Mouse (Mus musculus): Measurements from ENCODE around the gene Rwdd2a.
"Not testable (repeated sequence)": the region's sequence is repeated elsewhere in the genome, so short reads cannot be mapped to it uniquely, and the experiment has no call there.

Rwdd2a gene

GRCm38 (mm10) chr9:86592676-86593668, 21.2 kb downstream of the Rwdd2a start:
- no peak for DNase-seq (ENCODE audit: extremely low read depth, low read depth)

GRCm38 (mm10) chr9:86594357-86594767, 22.6 kb downstream of the Rwdd2a start:
- not testable (repeated sequence) for DNase-seq (ENCODE audit: extremely low read depth, low read depth)

- DNase-seq (ENCODE audit: extremely low read depth, low read depth) = not testable (repeated sequence)
These were observed 25.2 kb downstream of the Rwdd2a start for GRCm38 (mm10) chr9:86596983-86597382.

GRCm38 (mm10) chr9:86599723-86600303, 28.0 kb downstream of the Rwdd2a start:
- no peak for DNase-seq (ENCODE audit: extremely low read depth, low read depth)

GRCm38 (mm10) chr9:86605776-86606175, 34.0 kb downstream of the Rwdd2a start:
- no peak for DNase-seq (ENCODE audit: extremely low read depth, low read depth)

- no peak for DNase-seq (ENCODE audit: extremely low read depth, low read depth)
These were observed 40.3 kb downstream of the Rwdd2a start for GRCm38 (mm10) chr9:86612091-86612490.

- DNase-seq (ENCODE audit: extremely low read depth, low read depth) = no peak
These were observed 44.0 kb downstream of the Rwdd2a start for GRCm38 (mm10) chr9:86615765-86616164.

- DNase-seq (ENCODE audit: extremely low read depth, low read depth) = no peak
These were observed 46.2 kb downstream of the Rwdd2a start for GRCm38 (mm10) chr9:86617837-86618492.

- no peak for DNase-seq (ENCODE audit: extremely low read depth, low read depth)
These were observed 47.7 kb downstream of the Rwdd2a start for GRCm38 (mm10) chr9:86619341-86620139.

- DNase-seq (ENCODE audit: extremely low read depth, low read depth) = no peak
These were observed 50.3 kb downstream of the Rwdd2a start for GRCm38 (mm10) chr9:86622062-86622461.

- no peak for DNase-seq (ENCODE audit: extremely low read depth, low read depth)
These were observed 52.2 kb downstream of the Rwdd2a start for GRCm38 (mm10) chr9:86624039-86624438.
